Mouse (Mus musculus) stomach, postnatal 0 days (tissue): Measurements from ENCODE around the gene Mpp6. TPM values are rescaled to one million over a fixed set of nuclear protein-coding genes. Genes with fewer than 3 reads are reported as not detected.

Experiments used
- ATAC-seq: fragments of 200-750 bp; cut with Nextera tagmentation; 2 replicates; pipeline ENCODE4 v1.8.0; 2017; ENCODE audit not compliant: low FRiP score, low TSS enrichment
- DNase-seq: peaks from one replicate; pipeline ENCODE4 v3.0.0-alpha.2; 2016; ENCODE audit warnings: low spot score
- H3K27ac ChIP-seq: fragments of 300-500 bp; sonication (generic); replicated peaks from 2 replicates; pipeline ENCODE4 v1.5.1; 2014; ENCODE audit warnings: mild to moderate bottlenecking, control low read depth
- H3K27me3 ChIP-seq: fragments of 300-500 bp; sonication (generic); 2 replicates; pipeline ENCODE4 v1.6.1; 2014; ENCODE audit warnings: low read length; ENCODE audit not compliant: control insufficient read depth, insufficient read depth
- H3K36me3 ChIP-seq: fragments of 300-500 bp; sonication (generic); 2 replicates; pipeline ENCODE4 v1.6.1; 2014; ENCODE audit warnings: low read length, mixed read lengths; ENCODE audit not compliant: control insufficient read depth, insufficient read depth
- H3K4me1 ChIP-seq: fragments of 300-500 bp; sonication (generic); replicated peaks from 2 replicates; pipeline ENCODE4 v1.6.1; 2014; ENCODE audit warnings: antibody characterized with exemption; ENCODE audit not compliant: control insufficient read depth, insufficient read depth
- H3K4me2 ChIP-seq: fragments of 300-500 bp; sonication (generic); replicated peaks from 2 replicates; pipeline ENCODE4 v1.6.1; 2014; ENCODE audit warnings: low read depth, mild to moderate bottlenecking, control low read depth, moderate library complexity
- H3K4me3 ChIP-seq: fragments of 300-500 bp; sonication (generic); 2 replicates; pipeline ENCODE4 v1.5.1; 2014; ENCODE audit warnings: low read depth, low read length, control low read depth
- H3K9ac ChIP-seq: fragments of 300-500 bp; sonication (generic); 2 replicates; pipeline ENCODE4 v1.6.1; 2014; ENCODE audit warnings: mild to moderate bottlenecking, low read length, control low read depth, mixed read lengths
- H3K9me3 ChIP-seq: fragments of 300-500 bp; sonication (generic); 2 replicates; pipeline ENCODE4 v1.6.1; 2016; ENCODE audit warnings: low read length; ENCODE audit not compliant: control insufficient read depth
- CTCF ChIP-seq: IDR thresholded peaks from 2 replicates; pipeline ENCODE4 v1.5.1; 2016; ENCODE audit warnings: antibody characterized with exemption, low read depth, mild to moderate bottlenecking, moderate library complexity
- EP300 ChIP-seq: optimal IDR thresholded peaks from 2 replicates; pipeline ENCODE3; 2016; ENCODE audit warnings: antibody characterized with exemption
- WGBS: fragments of 180-500 bp; shearing (Covaris S2); extraction: QIAGEN DNeasy Blood & Tissue Kit; methylation state at CpG from one replicate; pipeline ENCODE4 v1.1.7; 2014; 5-methylcytosine and 5-hydroxymethylcytosine counted together
- polyA plus RNA-seq: library from polyadenylated mRNA; unstranded; fragments of >200 nt; fragmentation: Nextera tagmentation; extraction: Ambion mirVana; gene quantifications from 2 replicates; pipeline ENCODE4 v1.2.1, GENCODE M21; 2015

Gene Mpp6
- polyA plus RNA-seq, 1 experiment from 2014 or later, result 28.1 TPM

DNA sequence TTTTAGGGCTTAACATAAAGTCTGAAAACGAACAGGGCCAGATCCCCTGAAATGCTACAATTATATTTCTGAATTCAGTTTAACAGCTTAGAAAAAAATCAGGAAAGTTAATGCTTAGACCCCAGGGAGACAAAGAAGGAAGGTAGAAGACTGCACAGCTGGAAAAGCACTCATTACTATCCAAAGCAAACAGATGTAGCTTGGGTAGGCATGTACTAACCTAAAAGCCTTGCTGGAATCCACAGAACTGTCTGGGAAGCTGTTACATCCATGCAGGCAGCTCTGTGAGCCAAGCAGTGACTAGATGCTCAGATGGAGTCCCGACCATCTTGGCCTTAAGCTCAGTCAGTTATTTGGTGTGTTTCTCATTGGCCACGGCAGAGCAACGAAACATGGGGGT lies 24.8 kb upstream of the Mpp6 start:
- no peak for DNase-seq
- no peaks in the 10 kb centered on the region for H3K36me3 ChIP-seq
- WGBS, result 75% methylated on average over 4 of the region's 4 CpGs
- H3K27ac ChIP-seq, result no peak overlapping the region
- H3K9me3 ChIP-seq, result no peaks in the 10 kb centered on the region
- H3K27me3 ChIP-seq, result no peaks in the 10 kb centered on the region
- no peak overlapping the region for H3K4me2 ChIP-seq
- H3K4me3 ChIP-seq, result no peak overlapping the region
- ATAC-seq, result no peak
- no peak for TF ChIP-seq EP300
- TF ChIP-seq CTCF, result no peak
- no peak overlapping the region for H3K9ac ChIP-seq
- no peaks in the 10 kb centered on the region for H3K4me1 ChIP-seq

DNA sequence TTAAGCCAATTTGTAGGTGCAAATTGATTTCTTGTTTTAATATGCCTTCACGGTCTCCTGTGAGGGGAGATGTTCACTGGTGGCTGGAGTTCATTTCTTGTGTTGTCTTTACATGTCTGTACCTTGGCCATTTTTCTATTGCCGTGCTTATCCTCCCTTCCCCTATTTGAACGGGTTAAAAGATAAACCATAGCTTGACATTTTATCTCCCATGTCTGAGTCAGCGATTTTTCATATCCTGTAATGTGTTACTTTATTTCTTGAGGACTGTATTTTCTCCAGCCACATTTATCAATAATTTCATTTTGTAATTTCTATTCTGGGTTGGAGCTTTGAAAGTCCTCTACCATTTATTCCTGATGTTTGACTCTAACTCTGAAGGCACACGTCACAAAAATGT lies 20.7 kb upstream of the Mpp6 start:
- Histone ChIP-seq H3K9ac (no peak overlapping the region), H3K9me3 (no peaks in the 10 kb centered on the region), H3K4me1 (no peaks in the 10 kb centered on the region), H3K36me3 (no peaks in the 10 kb centered on the region), H3K4me3 (no peak overlapping the region), H3K27ac (no peak overlapping the region), H3K27me3 (no peaks in the 10 kb centered on the region), H3K4me2 (no peak overlapping the region)
- TF ChIP-seq EP300, result no peak
- no peak for TF ChIP-seq CTCF
- ATAC-seq (no peak), DNase-seq (no peak)
- 63% methylated on average over 5 of the region's 5 CpGs for WGBS

DNA sequence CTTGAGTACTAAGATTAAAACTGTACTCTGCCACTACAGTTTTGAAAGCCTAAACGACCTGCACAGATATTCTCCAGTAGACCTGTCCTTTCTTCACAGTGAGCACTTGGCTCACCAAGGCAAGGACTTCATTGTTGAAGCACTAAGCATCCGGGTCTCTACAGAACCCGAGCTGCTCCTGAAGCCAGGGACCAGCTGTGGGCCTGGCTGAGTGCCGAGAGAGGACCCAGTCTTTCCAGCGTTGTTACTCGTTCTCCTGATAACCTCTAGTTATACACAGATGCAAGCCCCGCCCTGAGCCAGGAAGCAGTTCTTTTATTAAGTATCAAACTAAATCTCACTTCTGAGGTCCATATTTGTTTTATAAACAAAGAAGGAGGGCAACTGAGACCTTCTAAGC lies 19.8 kb upstream of the Mpp6 start:
- DNase-seq (no peak), ATAC-seq (no peak)
- Histone ChIP-seq H3K4me2 (no peak overlapping the region), H3K27me3 (no peaks in the 10 kb centered on the region), H3K4me3 (no peak overlapping the region), H3K9me3 (no peaks in the 10 kb centered on the region), H3K36me3 (no peaks in the 10 kb centered on the region), H3K4me1 (no peaks in the 10 kb centered on the region), H3K9ac (no peak overlapping the region), H3K27ac (no peak overlapping the region)
- TF ChIP-seq EP300, result no peak
- no peak for TF ChIP-seq CTCF
- WGBS, result 35% methylated on average over 7 of the region's 7 CpGs

DNA sequence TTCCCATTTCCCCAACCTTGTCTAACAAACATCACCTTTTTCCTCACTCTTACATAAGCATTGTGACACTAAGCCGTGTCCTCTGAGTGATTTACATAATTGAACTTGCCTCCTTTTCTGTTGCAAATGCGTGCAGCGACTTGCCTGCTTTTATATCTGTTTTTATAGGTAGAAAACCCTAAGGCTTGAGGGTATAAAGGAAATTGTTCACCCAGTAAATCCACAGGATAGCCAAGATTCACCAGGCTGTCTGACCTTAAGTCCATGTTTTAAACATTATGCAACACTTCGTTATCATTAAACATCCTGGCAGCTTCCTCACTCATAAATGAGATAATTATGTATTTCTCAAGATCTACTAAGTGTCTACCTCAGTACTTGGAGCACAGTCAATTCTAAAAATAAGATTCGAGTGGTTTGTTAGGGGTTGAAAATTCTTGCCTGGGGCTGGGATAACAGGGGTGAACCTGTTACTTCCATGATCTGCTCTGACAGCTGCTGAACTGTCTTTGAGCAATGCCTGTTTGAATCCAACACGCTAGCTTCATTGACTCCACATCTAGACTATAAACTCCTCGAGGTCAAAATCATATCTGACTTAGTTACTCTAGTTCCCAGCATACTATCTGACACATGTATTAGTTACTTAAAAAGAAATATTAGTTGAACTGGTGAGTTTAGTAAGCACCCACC lies 18.4 kb upstream of the Mpp6 start:
- no peak overlapping the region for H3K4me2 ChIP-seq
- H3K9ac ChIP-seq, result no peak overlapping the region
- no peaks in the 10 kb centered on the region for H3K9me3 ChIP-seq
- WGBS, result 74% methylated on average over 7 of the region's 7 CpGs
- H3K36me3 ChIP-seq, result no peaks in the 10 kb centered on the region
- H3K4me3 ChIP-seq, result no peak overlapping the region
- no peaks in the 10 kb centered on the region for H3K4me1 ChIP-seq
- TF ChIP-seq EP300 (no peak), CTCF (no peak)
- no peaks in the 10 kb centered on the region for H3K27me3 ChIP-seq
- H3K27ac ChIP-seq, result no peak overlapping the region
- DNase-seq (no peak), ATAC-seq (no peak)

DNA sequence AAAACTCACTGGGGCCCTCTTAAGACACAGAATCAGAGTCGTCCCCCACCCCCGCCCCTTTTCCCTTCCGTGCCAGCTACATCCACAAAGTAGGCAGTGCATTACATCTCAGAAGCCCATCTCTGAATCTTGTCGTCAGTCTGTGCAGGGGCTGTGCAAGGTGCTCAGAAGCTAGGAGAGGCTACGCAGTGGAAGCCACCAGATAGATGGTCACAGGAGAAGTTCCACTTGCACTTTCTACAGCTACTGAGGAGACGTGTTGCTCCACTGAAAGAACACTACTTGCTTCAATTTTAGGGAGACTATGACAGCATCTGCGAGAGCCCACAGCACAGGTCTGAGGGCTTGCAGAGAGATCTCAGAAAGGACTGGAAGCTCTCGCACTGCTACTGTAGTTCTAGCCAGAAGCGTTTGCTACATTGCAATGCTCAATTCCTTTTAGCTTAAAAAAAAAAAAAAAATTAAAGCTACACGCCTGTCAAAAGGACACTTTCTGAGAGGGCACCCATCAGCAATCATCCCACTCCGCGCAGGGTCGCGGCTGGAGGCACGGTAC lies 762 bp upstream of the Mpp6 start:
- Histone ChIP-seq H3K4me3 (peak overlapping the region; percentile 72), H3K9ac (peak overlapping the region; percentile 78), H3K4me1 (no peaks in the 10 kb centered on the region), H3K9me3 (no peaks in the 10 kb centered on the region), H3K4me2 (peak overlapping the region; percentile 94), H3K27me3 (no peaks in the 10 kb centered on the region), H3K27ac (0 out of 2 replicates have a peak overlapping the region, but pooled peaks have one; percentile 61), H3K36me3 (no peaks in the 10 kb centered on the region)
- no peak for TF ChIP-seq CTCF
- TF ChIP-seq EP300, result no peak
- 6% methylated on average over 15 of the region's 15 CpGs for WGBS
- DNase-seq (no peak), ATAC-seq (no peak)

DNA sequence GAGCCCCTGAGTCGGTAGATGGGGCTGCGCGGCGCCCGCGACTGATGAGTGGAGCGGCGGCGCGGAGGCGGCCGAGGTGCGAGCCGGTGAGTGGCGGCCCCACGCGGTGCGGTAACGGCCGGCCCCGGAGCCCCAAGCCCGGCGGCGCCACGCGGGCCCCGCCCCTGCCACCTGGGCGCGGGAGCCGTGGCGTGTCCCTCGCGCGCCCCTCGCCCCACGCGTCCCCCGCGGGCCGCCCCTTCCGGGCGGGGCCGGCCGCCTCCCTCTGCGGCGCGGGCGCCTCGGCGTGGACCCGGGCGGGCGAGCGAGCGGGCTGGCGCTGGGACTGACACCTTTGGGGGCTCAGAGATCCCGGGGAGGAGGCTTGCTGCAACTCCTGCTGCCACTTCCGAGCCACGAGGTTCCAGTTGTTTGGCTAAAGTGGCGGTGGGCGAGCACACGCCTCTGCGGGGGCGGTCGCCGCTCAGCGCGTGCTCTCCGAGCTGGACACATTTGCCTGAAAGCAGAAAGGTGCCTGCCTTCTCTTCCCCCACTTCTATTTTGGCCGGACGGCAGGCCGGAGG lies 419 bp downstream of the Mpp6 start:
- 0% methylated on average over 19 of the region's 72 CpGs for WGBS
- Histone ChIP-seq H3K9ac (peak overlapping the region; percentile 78), H3K4me3 (peak overlapping the region; percentile 72), H3K9me3 (no peaks in the 10 kb centered on the region), H3K27ac (peak overlapping the region; percentile 61), H3K4me2 (peak overlapping the region; percentile 94), H3K4me1 (no peaks in the 10 kb centered on the region), H3K36me3 (no peaks in the 10 kb centered on the region), H3K27me3 (no peaks in the 10 kb centered on the region)
- ATAC-seq (peak; percentile 75; the same call in 1 of the 2 replicates), DNase-seq (peak; percentile 57)
- TF ChIP-seq EP300 (no peak), CTCF (no peak)
